Mouse (Mus musculus): ENCODE data around the gene Zfp784. TPM values are rescaled to one million over a fixed set of nuclear protein-coding genes. Genes with fewer than 3 reads are reported as not detected.
"Not testable (repeated sequence)": the region's sequence is repeated elsewhere in the genome, so short reads cannot be mapped to it uniquely, and the experiment has no call there.

The Zfp784 gene
- total and polyA plus RNA-seq, 3 experiments = 0.96 to 2.9 TPM; not detected in 1

GRCm38 (mm10) chr7:5008229-5008628 lies 30.0 kb downstream of the Zfp784 start:
- Histone ChIP-seq H3K4me1 (ENCODE audit: control insufficient read depth in 1 of 2, insufficient read depth in 2 of 2, low read length in 2 of 2) (no peaks in the 10 kb centered on the region; a peak in 1 of 4 replicates), H3K36me3 (ENCODE audit: control insufficient read depth in 1 of 2, insufficient read depth in 2 of 2, low read length in 2 of 2) (peaks cover 0 to under 1% of the 10 kb centered on the region in 2 experiments; a peak in 3 of 4 replicates), H3K79me2 (ENCODE audit: control insufficient read depth, insufficient read depth, low read length, poor library complexity) (no peaks in the 10 kb centered on the region), H3K4me3 (ENCODE audit: control insufficient read depth in 1 of 2, insufficient read depth in 1 of 2, low read depth in 2 of 2, low read length in 2 of 2) (no peak overlapping the region), H3K9me3 (replicated peaks; ENCODE audit: insufficient read depth, low read length) (no peaks in the 10 kb centered on the region), H3K27me3 (ENCODE audit: control insufficient read depth in 1 of 2, insufficient read depth in 2 of 2, low read length in 2 of 2) (no peaks in the 10 kb centered on the region), H3K27ac (ENCODE audit: control insufficient read depth, low read depth, low read length) (no peak overlapping the region), H3K9ac (ENCODE audit: control insufficient read depth, low read depth, low read length, poor library complexity, severe bottlenecking) (no peak overlapping the region)
- TF ChIP-seq NELFE (IDR thresholded peaks at IDR 0.05; ENCODE audit: low read depth, low read length) = no peak
- TF ChIP-seq CTCF (IDR thresholded peaks at IDR 0.05 in 2 of 3, conservative IDR thresholded peaks at IDR 0.05 in 1 of 3; ENCODE audit: control insufficient read depth in 1 of 3, insufficient read depth in 1 of 3, low read depth in 2 of 3, low read length in 3 of 3, poor library complexity in 1 of 3, severe bottlenecking in 1 of 3) = peak in 1 of 3 experiments; percentile 20; a peak in 2 of 6 replicates
- DNase-seq (ENCODE audit: low read depth, low spot score) = no peak

DNA sequence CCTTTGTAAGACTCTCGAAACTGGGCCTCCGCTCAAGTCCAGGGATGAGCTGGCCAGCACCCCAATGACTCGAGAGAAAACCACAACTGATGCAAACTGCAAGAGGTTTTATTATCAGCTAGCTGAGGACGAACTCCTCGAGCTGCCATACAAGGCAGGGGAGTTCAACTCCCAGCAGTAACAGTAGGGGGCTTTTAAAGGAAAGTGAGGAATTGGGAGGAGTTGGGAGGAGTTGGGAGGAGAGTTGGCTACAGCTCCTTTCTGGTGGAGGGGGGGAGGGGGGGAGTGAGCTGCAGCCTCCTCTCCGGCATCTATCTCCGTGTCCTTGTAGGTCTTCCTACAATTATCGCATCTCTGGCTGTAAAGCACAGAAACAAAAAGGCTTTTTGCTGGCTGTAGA lies 35.4 kb downstream of the Zfp784 start:
- H3K27me3 ChIP-seq (ENCODE audit: control insufficient read depth in 1 of 2, insufficient read depth in 2 of 2, low read length in 2 of 2) = not testable (repeated sequence)

DNA sequence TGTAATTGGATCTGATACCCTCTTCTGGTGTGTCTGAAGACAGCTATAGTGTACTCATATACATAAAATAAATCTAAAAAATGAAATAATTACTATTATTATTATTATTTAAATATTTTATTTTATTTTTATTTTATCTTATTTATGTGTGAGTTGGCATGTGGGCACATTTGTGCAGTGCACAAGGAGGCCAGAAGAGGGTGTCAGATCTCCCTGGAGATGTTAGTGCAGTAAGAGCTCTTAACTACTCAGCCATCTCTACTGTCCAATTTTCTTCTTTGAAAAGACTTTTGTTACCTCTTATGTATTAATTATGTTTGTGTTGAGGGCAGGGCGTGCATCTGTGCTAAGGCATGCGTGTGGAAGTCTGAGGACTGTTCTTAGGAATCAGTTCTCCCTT lies 38.4 kb downstream of the Zfp784 start:
- Histone ChIP-seq H3K4me3 (ENCODE audit: control insufficient read depth in 1 of 2, insufficient read depth in 1 of 2, low read depth in 2 of 2, low read length in 2 of 2) (no peak overlapping the region), H3K79me2 (ENCODE audit: control insufficient read depth, insufficient read depth, low read length, poor library complexity) (no peaks in the 10 kb centered on the region), H3K4me1 (ENCODE audit: control insufficient read depth in 1 of 2, insufficient read depth in 2 of 2, low read length in 2 of 2) (no peaks in the 10 kb centered on the region; a peak in 1 of 4 replicates), H3K9me3 (replicated peaks; ENCODE audit: insufficient read depth, low read length) (no peaks in the 10 kb centered on the region), H3K27me3 (ENCODE audit: control insufficient read depth in 1 of 2, insufficient read depth in 2 of 2, low read length in 2 of 2) (no peaks in the 10 kb centered on the region), H3K36me3 (ENCODE audit: control insufficient read depth in 1 of 2, insufficient read depth in 2 of 2, low read length in 2 of 2) (no peaks in the 10 kb centered on the region), H3K9ac (ENCODE audit: control insufficient read depth, low read depth, low read length, poor library complexity, severe bottlenecking) (no peak overlapping the region), H3K27ac (ENCODE audit: control insufficient read depth, low read depth, low read length) (no peak overlapping the region)
- peak; percentile 52 for DNase-seq (ENCODE audit: low read depth, low spot score)
- TF ChIP-seq SMC3 (IDR thresholded peaks at IDR 0.05; ENCODE audit: low read depth, low read length) (peak; percentile 66), E2F4 (IDR thresholded peaks at IDR 0.05; ENCODE audit: borderline replicate concordance, low read depth, low read length) (no peak), CTCF (IDR thresholded peaks at IDR 0.05 in 2 of 3, conservative IDR thresholded peaks at IDR 0.05 in 1 of 3; ENCODE audit: control insufficient read depth in 1 of 3, insufficient read depth in 1 of 3, low read depth in 2 of 3, low read length in 3 of 3, poor library complexity in 1 of 3, severe bottlenecking in 1 of 3) (peak; percentile 32 to 56 (median 42); a peak in 5 of 6 replicates), RCOR1 (IDR thresholded peaks at IDR 0.05; ENCODE audit: low read depth, low read length) (no peak), ZC3H11A (IDR thresholded peaks at IDR 0.05; ENCODE audit: low read depth, low read length) (peak; percentile 31; the same call in 1 of the 2 replicates), RAD21 (IDR thresholded peaks at IDR 0.05; ENCODE audit: low read depth, low read length) (peak; percentile 49)

More for the DNA sequence above, 35.4 kb downstream of the Zfp784 start:
- H3K4me3 ChIP-seq (ENCODE audit: control insufficient read depth in 1 of 2, insufficient read depth in 1 of 2, low read depth in 2 of 2, low read length in 2 of 2); H3K4me1 ChIP-seq (ENCODE audit: control insufficient read depth in 1 of 2, insufficient read depth in 2 of 2, low read length in 2 of 2); H3K9ac ChIP-seq (ENCODE audit: control insufficient read depth, low read depth, low read length, poor library complexity, severe bottlenecking); H3K36me3 ChIP-seq (ENCODE audit: control insufficient read depth in 1 of 2, insufficient read depth in 2 of 2, low read length in 2 of 2); H3K79me2 ChIP-seq (ENCODE audit: control insufficient read depth, insufficient read depth, low read length, poor library complexity); DNase-seq (ENCODE audit: low read depth, low spot score); H3K9me3 ChIP-seq (replicated peaks; ENCODE audit: insufficient read depth, low read length); H3K27ac ChIP-seq (ENCODE audit: control insufficient read depth, low read depth, low read length): not testable (repeated sequence)

DNA sequence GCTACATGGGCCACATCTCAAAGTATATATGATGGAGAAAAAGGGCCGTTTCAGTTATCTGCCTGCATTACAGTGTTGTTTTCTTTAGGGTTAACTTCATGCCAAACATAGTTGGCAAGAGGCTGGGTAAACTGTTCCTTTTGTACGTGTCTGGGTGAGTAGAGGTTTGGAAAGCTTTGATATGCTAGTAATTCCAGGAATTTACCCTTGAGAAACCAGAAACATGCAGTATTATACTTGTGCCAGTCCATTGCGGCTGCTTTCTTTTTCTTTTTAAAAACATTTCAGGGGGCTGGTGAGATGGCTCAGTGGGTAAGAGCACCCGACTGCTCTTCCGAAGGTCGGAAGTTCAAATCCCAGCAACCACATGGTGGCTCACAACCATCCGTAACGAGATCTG lies 41.3 kb downstream of the Zfp784 start:
- no peak for TF ChIP-seq GABPA (IDR thresholded peaks at IDR 0.05; ENCODE audit: low read depth, low read length)
- no peak for TF ChIP-seq BHLHE40 (IDR thresholded peaks at IDR 0.05; ENCODE audit: borderline replicate concordance, low read depth, low read length)
- TF ChIP-seq TCF12 (IDR thresholded peaks at IDR 0.05; ENCODE audit: low read depth, low read length) = no peak
- no peak for TF ChIP-seq RCOR1 (IDR thresholded peaks at IDR 0.05; ENCODE audit: low read depth, low read length)
- no peak for TF ChIP-seq ELF1 (IDR thresholded peaks at IDR 0.05; ENCODE audit: low read depth, low read length)
- no peak for TF ChIP-seq KAT2A (conservative IDR thresholded peaks at IDR 0.05; ENCODE audit: low read depth, low read length)
- Histone ChIP-seq H3K27ac (ENCODE audit: control insufficient read depth, low read depth, low read length) (no peak overlapping the region), H3K27me3 (ENCODE audit: control insufficient read depth in 1 of 2, insufficient read depth in 2 of 2, low read length in 2 of 2) (no peaks in the 10 kb centered on the region), H3K9ac (ENCODE audit: control insufficient read depth, low read depth, low read length, poor library complexity, severe bottlenecking) (no peak overlapping the region), H3K79me2 (ENCODE audit: control insufficient read depth, insufficient read depth, low read length, poor library complexity) (no peaks in the 10 kb centered on the region), H3K36me3 (ENCODE audit: control insufficient read depth in 1 of 2, insufficient read depth in 2 of 2, low read length in 2 of 2) (no peaks in the 10 kb centered on the region), H3K4me1 (ENCODE audit: control insufficient read depth in 1 of 2, insufficient read depth in 2 of 2, low read length in 2 of 2) (no peaks in the 10 kb centered on the region; a peak in 1 of 4 replicates), H3K4me3 (ENCODE audit: control insufficient read depth in 1 of 2, insufficient read depth in 1 of 2, low read depth in 2 of 2, low read length in 2 of 2) (no peak overlapping the region), H3K9me3 (replicated peaks; ENCODE audit: insufficient read depth, low read length) (no peaks in the 10 kb centered on the region)
- no peak for DNase-seq (ENCODE audit: low read depth, low spot score)
